Mouse (Mus musculus) liver, embryonic 15.5 days (tissue): ENCODE measurements at regions not wholly inside any gene's neighbourhood (a gene's known extent, or its start where the extent isn't known, plus 50 kb on each side); places are given as distances from the start of the nearest gene placed in this dataset.

Experiments
- ATAC-seq: fragments of 200-750 bp; cut with Nextera tagmentation; 2 replicates; pipeline ENCODE4 v1.8.0; 2017; ENCODE audit warnings: moderate number of reproducible peaks, mild to moderate bottlenecking, moderate library complexity; ENCODE audit not compliant: insufficient read depth
- H3K27ac ChIP-seq: fragments of 300-500 bp; sonication (generic); replicated peaks from 2 replicates; pipeline ENCODE4 v1.5.1; 2015; ENCODE audit warnings: mild to moderate bottlenecking, inconsistent platforms
- H3K27me3 ChIP-seq: fragments of 300-500 bp; sonication (generic); 2 replicates; pipeline ENCODE4 v1.6.1; 2015; ENCODE audit warnings: mild to moderate bottlenecking, inconsistent platforms
- H3K36me3 ChIP-seq: fragments of 300-500 bp; sonication (generic); replicated peaks from 2 replicates; pipeline ENCODE4 v1.6.1; 2015; ENCODE audit warnings: moderate library complexity, mild to moderate bottlenecking, inconsistent platforms
- H3K4me1 ChIP-seq: fragments of 300-500 bp; sonication (generic); replicated peaks from 2 replicates; pipeline ENCODE4 v1.6.1; 2015; ENCODE audit warnings: inconsistent platforms
- H3K4me2 ChIP-seq: fragments of 300-500 bp; sonication (generic); 2 replicates; pipeline ENCODE4 v1.6.1; 2015; ENCODE audit warnings: moderate library complexity, mild to moderate bottlenecking, inconsistent platforms
- H3K4me3 ChIP-seq: fragments of 300-500 bp; sonication (generic); replicated peaks from 2 replicates; pipeline ENCODE4 v1.5.1; 2015; ENCODE audit warnings: mild to moderate bottlenecking, inconsistent platforms
- H3K9ac ChIP-seq: fragments of 300-500 bp; sonication (generic); 2 replicates; pipeline ENCODE4 v1.6.1; 2015; ENCODE audit warnings: moderate library complexity, mild to moderate bottlenecking, inconsistent platforms
- H3K9me3 ChIP-seq: fragments of 300-500 bp; sonication (generic); replicated peaks from 2 replicates; pipeline ENCODE4 v1.6.1; 2016; ENCODE audit warnings: inconsistent platforms
- WGBS: fragments of 180-500 bp; shearing (Covaris S2); methylation state at CpG from one replicate; pipeline ENCODE4 v1.1.7; 2015; ENCODE audit warnings: mixed read lengths; ENCODE audit not compliant: insufficient replicate concordance; 5-methylcytosine and 5-hydroxymethylcytosine counted together

- H3K27ac ChIP-seq: no peak overlapping the region
- H3K9ac ChIP-seq: no peak overlapping the region
- WGBS: 89% methylated on average over 2 of the region's 2 CpGs
- H3K4me3 ChIP-seq: no peak overlapping the region
- ATAC-seq: no peak
- no peaks in the 10 kb centered on the region for H3K27me3 ChIP-seq
- no peaks in the 10 kb centered on the region for H3K4me1 ChIP-seq
- H3K4me2 ChIP-seq: no peak overlapping the region
- H3K36me3 ChIP-seq: no peaks in the 10 kb centered on the region
- H3K9me3 ChIP-seq: no peaks in the 10 kb centered on the region
Observed at GRCm38 (mm10) chr5:45025383-45025782, 225.9 kb upstream of the Ldb2 start.

- 42% methylated on average over 2 of the region's 2 CpGs for WGBS
- H3K27me3 ChIP-seq: no peaks in the 10 kb centered on the region
- ATAC-seq: no peak
- H3K9me3 ChIP-seq: no peaks in the 10 kb centered on the region
- no peak overlapping the region for H3K4me2 ChIP-seq
- no peak overlapping the region for H3K27ac ChIP-seq
- H3K9ac ChIP-seq: no peak overlapping the region
- H3K4me1 ChIP-seq: no peaks in the 10 kb centered on the region
- no peak overlapping the region for H3K4me3 ChIP-seq
- no peaks in the 10 kb centered on the region for H3K36me3 ChIP-seq
Observed at GRCm38 (mm10) chr5:45007930-45008329, 208.4 kb upstream of the Ldb2 start.

- H3K27me3 ChIP-seq: no peaks in the 10 kb centered on the region
- ATAC-seq: no peak
- no peak overlapping the region for H3K4me3 ChIP-seq
- H3K36me3 ChIP-seq: no peaks in the 10 kb centered on the region
- no peak overlapping the region for H3K4me2 ChIP-seq
- H3K9ac ChIP-seq: no peak overlapping the region
- no peaks in the 10 kb centered on the region for H3K9me3 ChIP-seq
- H3K27ac ChIP-seq: no peak overlapping the region
- H3K4me1 ChIP-seq: no peaks in the 10 kb centered on the region
Observed at GRCm38 (mm10) chr5:45000996-45001395, 201.5 kb upstream of the Ldb2 start.

GRCm38 (mm10) chr5:44999032-44999431 lies 199.6 kb upstream of the Ldb2 start:
- Histone ChIP-seq H3K27ac (no peak overlapping the region), H3K4me1 (no peaks in the 10 kb centered on the region), H3K4me2 (no peak overlapping the region), H3K36me3 (no peaks in the 10 kb centered on the region), H3K9ac (no peak overlapping the region), H3K27me3 (no peaks in the 10 kb centered on the region), H3K4me3 (no peak overlapping the region), H3K9me3 (no peaks in the 10 kb centered on the region)
- WGBS: 65% methylated on average over 3 of the region's 3 CpGs
- ATAC-seq: no peak

- 54% methylated on average over 9 of the region's 9 CpGs for WGBS
Observed at GRCm38 (mm10) chr5:44975456-44976195, 176.1 kb upstream of the Ldb2 start.

GRCm38 (mm10) chr5:44943023-44943921 lies 143.8 kb upstream of the Ldb2 start:
- WGBS: 59% methylated on average over 7 of the region's 7 CpGs
- Histone ChIP-seq H3K27ac (no peak overlapping the region), H3K4me1 (no peaks in the 10 kb centered on the region), H3K9me3 (no peaks in the 10 kb centered on the region), H3K4me3 (no peak overlapping the region), H3K36me3 (no peaks in the 10 kb centered on the region), H3K27me3 (no peaks in the 10 kb centered on the region), H3K4me2 (no peak overlapping the region), H3K9ac (no peak overlapping the region)
- no peak for ATAC-seq

More at GRCm38 (mm10) chr5:44975456-44976195, 176.1 kb upstream of the Ldb2 start:
- ATAC-seq: no peak
- Histone ChIP-seq H3K4me1 (no peaks in the 10 kb centered on the region), H3K27ac (no peak overlapping the region), H3K27me3 (no peaks in the 10 kb centered on the region), H3K9me3 (no peaks in the 10 kb centered on the region), H3K4me2 (no peak overlapping the region), H3K9ac (no peak overlapping the region), H3K36me3 (no peaks in the 10 kb centered on the region), H3K4me3 (no peak overlapping the region)

GRCm38 (mm10) chr5:44942575-44942974 lies 143.1 kb upstream of the Ldb2 start:
- Histone ChIP-seq H3K27ac (no peak overlapping the region), H3K4me1 (no peaks in the 10 kb centered on the region), H3K4me2 (no peak overlapping the region), H3K36me3 (no peaks in the 10 kb centered on the region), H3K9me3 (no peaks in the 10 kb centered on the region), H3K4me3 (no peak overlapping the region), H3K27me3 (no peaks in the 10 kb centered on the region), H3K9ac (no peak overlapping the region)
- 38% methylated on average over 2 of the region's 2 CpGs for WGBS
- ATAC-seq: no peak

GRCm38 (mm10) chr5:44925476-44925875 lies 126.0 kb upstream of the Ldb2 start:
- no peaks in the 10 kb centered on the region for H3K27me3 ChIP-seq
- no peak overlapping the region for H3K27ac ChIP-seq
- no peak overlapping the region for H3K9ac ChIP-seq
- H3K9me3 ChIP-seq: no peaks in the 10 kb centered on the region
- no peaks in the 10 kb centered on the region for H3K36me3 ChIP-seq
- no peaks in the 10 kb centered on the region for H3K4me1 ChIP-seq
- ATAC-seq: no peak
- no peak overlapping the region for H3K4me2 ChIP-seq
- WGBS: 29% methylated on average over 2 of the region's 2 CpGs
- no peak overlapping the region for H3K4me3 ChIP-seq

GRCm38 (mm10) chr5:44922129-44922775 lies 122.8 kb upstream of the Ldb2 start:
- Histone ChIP-seq H3K4me3 (no peak overlapping the region), H3K9ac (no peak overlapping the region), H3K27me3 (no peaks in the 10 kb centered on the region), H3K4me2 (no peak overlapping the region), H3K36me3 (no peaks in the 10 kb centered on the region), H3K27ac (no peak overlapping the region), H3K9me3 (no peaks in the 10 kb centered on the region), H3K4me1 (no peaks in the 10 kb centered on the region)
- WGBS: 45% methylated on average over 2 of the region's 2 CpGs
- no peak for ATAC-seq

GRCm38 (mm10) chr5:44917816-44918213 lies 118.3 kb upstream of the Ldb2 start:
- H3K36me3 ChIP-seq: no peaks in the 10 kb centered on the region
- H3K9ac ChIP-seq: no peak overlapping the region
- no peak overlapping the region for H3K27ac ChIP-seq
- 65% methylated on average over 6 of the region's 6 CpGs for WGBS
- ATAC-seq: no peak
- no peaks in the 10 kb centered on the region for H3K9me3 ChIP-seq
- H3K4me1 ChIP-seq: no peaks in the 10 kb centered on the region
- H3K4me2 ChIP-seq: no peak overlapping the region
- H3K4me3 ChIP-seq: no peak overlapping the region
- no peaks in the 10 kb centered on the region for H3K27me3 ChIP-seq

- ATAC-seq: no peak
- 56% methylated on average over 16 of the region's 16 CpGs for WGBS
- H3K36me3 ChIP-seq: no peaks in the 10 kb centered on the region
- no peak overlapping the region for H3K27ac ChIP-seq
- no peaks in the 10 kb centered on the region for H3K27me3 ChIP-seq
- H3K9me3 ChIP-seq: no peaks in the 10 kb centered on the region
- no peak overlapping the region for H3K4me3 ChIP-seq
- H3K4me2 ChIP-seq: no peak overlapping the region
- H3K9ac ChIP-seq: no peak overlapping the region
- H3K4me1 ChIP-seq: no peaks in the 10 kb centered on the region
Observed at GRCm38 (mm10) chr5:44917173-44917815, 117.8 kb upstream of the Ldb2 start.
